Mouse (Mus musculus) E14TG2a.4 (cell line): ENCODE results near the gene Eif2s1.
A peak's percentile ranks its signal among the peaks of the same experiment; 100 is the strongest.

Experiments
- CTCF ChIP-seq: conservative IDR thresholded peaks from 2 replicates; pipeline ENCODE4 v1.5.1; 2014; ENCODE audit warnings: low read length
- NANOG ChIP-seq: IDR thresholded peaks from 2 replicates; pipeline ENCODE4 v1.6.1; 2014; ENCODE audit warnings: borderline replicate concordance, low read length, mixed read lengths
- POU5F1 ChIP-seq: IDR thresholded peaks from 2 replicates; pipeline ENCODE4 v1.6.1; 2014; ENCODE audit warnings: low read length, borderline replicate concordance

- TF ChIP-seq CTCF, result peak; percentile 87
- no peak for TF ChIP-seq POU5F1
- no peak for TF ChIP-seq NANOG
Measured at GRCm38 (mm10) chr12:78861496-78862253, at the start of gene Eif2s1, which contains the start of gene Atp6v1d.
